Mouse (Mus musculus): ENCODE measurements at regions not wholly inside any gene's neighbourhood (a gene's known extent, or its start where the extent isn't known, plus 50 kb on each side); places are given as distances from the start of the nearest gene placed in this dataset.

DNA sequence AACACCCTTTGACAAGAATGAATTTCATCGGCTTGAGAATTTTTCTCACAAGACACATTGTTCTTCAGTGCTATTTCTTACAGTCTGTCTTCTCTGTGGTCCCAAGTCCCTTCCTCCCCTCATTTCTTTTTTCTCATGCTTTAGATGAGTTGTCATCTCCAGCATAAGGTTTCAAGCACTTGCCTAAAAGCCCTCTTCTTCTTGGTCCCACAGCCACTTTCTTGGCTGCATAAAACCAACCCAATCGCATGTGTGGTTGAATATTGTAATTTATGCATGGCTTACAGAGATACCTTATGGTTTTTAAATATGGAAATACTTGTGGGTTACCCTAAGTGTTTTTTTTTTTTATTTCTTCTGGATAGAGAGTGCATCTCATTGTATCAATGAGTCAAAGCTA lies 96.3 kb upstream of the Dpyd start:
- no peaks in the 10 kb centered on the region for H3K27me3 ChIP-seq (ENCODE audit: control insufficient read depth, insufficient read depth, low read length)
- H3K4me1 ChIP-seq (ENCODE audit: control insufficient read depth, insufficient read depth, insufficient read length): no peaks in the 10 kb centered on the region
- TF ChIP-seq POLR2A (IDR thresholded peaks at IDR 0.05; ENCODE audit: low read depth, low read length) (no peak), CTCF (IDR thresholded peaks at IDR 0.05; ENCODE audit: extremely low read depth, insufficient read depth, insufficient read length, insufficient replicate concordance) (no peak)
- H3K27ac ChIP-seq (ENCODE audit: insufficient read depth, low read length): no peak overlapping the region
- no peaks in the 10 kb centered on the region for H3K36me3 ChIP-seq (ENCODE audit: control insufficient read depth, insufficient read depth, low read length)
- DNase-seq (ENCODE audit: low read depth in 1 of 2, low spot score in 2 of 2): no peak
- H3K4me3 ChIP-seq (ENCODE audit: extremely low read depth, insufficient read depth, insufficient read length): no peak overlapping the region
- WGBS: 92% methylated on average over 2 of the region's 2 CpGs

DNA sequence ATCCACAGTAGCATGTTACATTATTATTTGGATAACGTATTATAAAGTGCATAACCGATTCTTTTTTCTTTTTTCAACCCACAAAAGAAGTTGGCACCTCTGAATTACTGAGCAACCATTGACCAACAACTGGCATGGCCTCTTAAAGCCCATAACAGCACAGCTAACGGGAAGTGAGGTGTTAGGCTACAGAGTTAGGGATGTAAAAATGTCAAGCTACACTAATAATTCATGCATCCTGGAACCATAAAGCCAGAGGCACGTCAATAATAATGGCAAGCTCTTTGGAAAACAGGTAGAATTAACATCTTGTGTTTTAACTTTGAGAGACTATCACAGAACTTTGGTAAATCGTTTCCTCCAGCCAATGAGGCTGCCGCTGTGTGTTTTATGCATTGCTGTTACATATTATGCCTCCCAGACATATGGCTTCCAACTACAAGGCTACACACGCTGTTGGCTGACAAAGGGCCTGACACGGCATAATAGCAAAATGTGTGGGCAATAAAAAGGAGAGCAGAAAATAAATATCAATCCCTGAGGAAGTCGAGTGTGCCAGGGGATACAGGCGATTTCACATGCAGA lies 89.6 kb upstream of the Dpyd start:
- 69% methylated on average over 10 of the region's 10 CpGs for WGBS

DNA sequence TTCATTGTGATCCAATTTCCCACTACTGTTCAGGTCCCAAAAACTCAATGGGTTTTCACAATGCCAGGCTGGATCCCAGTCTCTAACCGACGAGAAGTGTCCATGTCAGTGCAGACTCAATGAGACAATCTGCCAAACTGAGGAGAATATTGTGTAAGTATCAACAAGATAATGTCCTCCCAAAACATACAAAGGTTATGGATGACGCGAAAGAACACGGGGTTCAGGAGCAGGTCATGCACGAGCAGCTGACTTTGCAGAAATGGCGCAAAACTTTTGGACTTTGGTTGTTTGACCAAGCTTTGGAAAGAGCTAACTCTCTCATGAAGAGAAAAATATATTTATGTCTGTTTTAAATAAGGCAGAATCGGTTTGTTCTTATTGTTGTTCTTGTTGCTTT lies 83.9 kb upstream of the Dpyd start:
- H3K36me3 ChIP-seq (ENCODE audit: control insufficient read depth, insufficient read depth, low read length): no peaks in the 10 kb centered on the region
- no peaks in the 10 kb centered on the region for H3K27me3 ChIP-seq (ENCODE audit: control insufficient read depth, insufficient read depth, low read length)
- no peak overlapping the region for H3K27ac ChIP-seq (ENCODE audit: insufficient read depth, low read length)
- no peaks in the 10 kb centered on the region for H3K4me1 ChIP-seq (ENCODE audit: control insufficient read depth, insufficient read depth, insufficient read length)
- TF ChIP-seq CTCF (IDR thresholded peaks at IDR 0.05; ENCODE audit: extremely low read depth, insufficient read depth, insufficient read length, insufficient replicate concordance) (no peak), POLR2A (IDR thresholded peaks at IDR 0.05; ENCODE audit: low read depth, low read length) (no peak)
- WGBS: 88% methylated on average over 8 of the region's 8 CpGs
- no peak overlapping the region for H3K4me3 ChIP-seq (ENCODE audit: extremely low read depth, insufficient read depth, insufficient read length)
- no peak for DNase-seq (ENCODE audit: low read depth in 1 of 2, low spot score in 2 of 2)

More for the DNA sequence above, 89.6 kb upstream of the Dpyd start:
- H3K27ac ChIP-seq (ENCODE audit: insufficient read depth, low read length): no peak overlapping the region
- TF ChIP-seq POLR2A (IDR thresholded peaks at IDR 0.05; ENCODE audit: low read depth, low read length) (no peak), CTCF (IDR thresholded peaks at IDR 0.05; ENCODE audit: extremely low read depth, insufficient read depth, insufficient read length, insufficient replicate concordance) (no peak)
- no peak overlapping the region for H3K4me3 ChIP-seq (ENCODE audit: extremely low read depth, insufficient read depth, insufficient read length)
- H3K27me3 ChIP-seq (ENCODE audit: control insufficient read depth, insufficient read depth, low read length): no peaks in the 10 kb centered on the region
- no peaks in the 10 kb centered on the region for H3K4me1 ChIP-seq (ENCODE audit: control insufficient read depth, insufficient read depth, insufficient read length)
- DNase-seq (ENCODE audit: low read depth in 1 of 2, low spot score in 2 of 2): no peak
- no peaks in the 10 kb centered on the region for H3K36me3 ChIP-seq (ENCODE audit: control insufficient read depth, insufficient read depth, low read length)

DNA sequence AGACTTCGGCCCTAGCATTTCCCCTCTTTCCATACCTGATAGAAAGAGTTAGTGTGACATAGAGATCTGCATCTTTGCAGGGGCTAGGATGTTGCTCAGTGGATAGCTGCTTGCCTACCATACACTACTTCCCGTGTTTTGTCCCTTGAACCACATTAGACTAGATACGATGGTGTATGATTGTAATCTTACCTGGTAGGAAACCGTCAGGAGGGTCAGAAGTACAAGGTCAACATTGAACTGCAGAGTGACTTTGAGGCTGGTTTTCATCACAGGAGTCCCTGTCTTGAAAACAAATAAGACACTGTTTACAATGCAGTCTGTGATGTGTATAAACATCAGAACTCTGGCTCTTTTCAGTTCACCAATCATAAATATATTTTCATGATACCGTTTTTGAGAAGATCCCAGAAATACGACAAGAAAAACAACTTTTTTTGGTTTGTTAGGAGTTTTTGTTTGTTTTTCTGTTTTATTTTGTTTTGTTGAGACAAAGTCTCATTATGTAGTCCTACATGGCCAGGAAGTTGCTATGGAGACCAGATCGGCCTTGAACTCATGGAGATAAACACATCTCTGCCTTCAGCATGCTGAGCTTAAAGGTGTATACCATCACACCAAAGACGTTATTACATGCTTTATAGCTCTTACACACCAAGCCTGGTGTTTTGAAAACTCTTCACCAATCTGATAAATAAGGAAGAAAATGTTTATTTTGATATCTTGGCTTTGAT lies 81.2 kb upstream of the Dpyd start:
- Histone ChIP-seq H3K27me3 (ENCODE audit: control insufficient read depth, insufficient read depth, low read length) (no peaks in the 10 kb centered on the region), H3K4me1 (ENCODE audit: control insufficient read depth, insufficient read depth, insufficient read length) (no peaks in the 10 kb centered on the region), H3K4me3 (ENCODE audit: extremely low read depth, insufficient read depth, insufficient read length) (no peak overlapping the region), H3K36me3 (ENCODE audit: control insufficient read depth, insufficient read depth, low read length) (no peaks in the 10 kb centered on the region), H3K27ac (ENCODE audit: insufficient read depth, low read length) (no peak overlapping the region)
- TF ChIP-seq CTCF (IDR thresholded peaks at IDR 0.05; ENCODE audit: extremely low read depth, insufficient read depth, insufficient read length, insufficient replicate concordance): no peak
- TF ChIP-seq POLR2A (IDR thresholded peaks at IDR 0.05; ENCODE audit: low read depth, low read length): no peak
- no peak for DNase-seq (ENCODE audit: low read depth in 1 of 2, low spot score in 2 of 2)
- WGBS: 83% methylated on average over 8 of the region's 8 CpGs

DNA sequence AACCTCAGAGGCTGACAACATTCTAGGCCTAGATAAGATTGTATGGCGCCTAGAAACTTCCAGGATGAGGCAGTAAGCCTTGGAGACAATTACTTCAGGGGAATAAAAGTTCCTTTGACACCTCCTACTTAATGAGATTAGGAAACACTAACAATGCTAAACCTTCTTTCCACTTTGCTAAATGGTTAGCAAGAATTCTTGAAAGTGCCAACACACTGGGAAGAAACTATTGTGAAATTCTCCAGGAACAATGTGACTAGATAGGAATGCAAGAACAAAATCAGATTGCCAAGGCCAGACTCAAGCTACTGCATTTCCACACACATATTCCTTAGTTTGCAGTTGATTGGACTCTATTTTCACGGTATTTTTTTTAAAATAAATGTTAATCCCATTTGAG lies 76.0 kb upstream of the Dpyd start:
- no peak for DNase-seq (ENCODE audit: low read depth in 1 of 2, low spot score in 2 of 2)
- 57% methylated on average over 2 of the region's 2 CpGs for WGBS
- no peaks in the 10 kb centered on the region for H3K36me3 ChIP-seq (ENCODE audit: control insufficient read depth, insufficient read depth, low read length)

DNA sequence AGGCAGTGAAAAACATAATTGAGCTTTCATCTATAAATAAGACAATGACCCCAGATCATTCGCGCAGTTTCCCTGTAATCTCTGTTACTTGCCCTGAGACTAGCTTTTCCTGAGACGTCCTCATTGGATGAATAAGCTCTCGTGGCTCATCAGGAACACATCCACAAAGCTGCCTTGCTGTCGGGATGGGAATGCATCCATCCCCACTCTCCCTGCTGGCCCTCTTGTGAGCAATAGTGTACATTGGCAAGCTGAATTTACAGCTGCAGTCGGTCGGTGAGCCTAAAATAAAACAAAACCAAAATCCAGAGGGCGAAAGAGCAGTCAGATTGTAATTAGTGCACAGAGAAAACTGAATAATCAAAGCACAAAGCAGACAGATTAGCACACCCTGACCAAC lies 74.5 kb upstream of the Dpyd start:
- Histone ChIP-seq H3K36me3 (ENCODE audit: control insufficient read depth, insufficient read depth, low read length) (no peaks in the 10 kb centered on the region), H3K4me1 (ENCODE audit: control insufficient read depth, insufficient read depth, insufficient read length) (no peaks in the 10 kb centered on the region), H3K4me3 (ENCODE audit: extremely low read depth, insufficient read depth, insufficient read length) (no peak overlapping the region), H3K27ac (ENCODE audit: insufficient read depth, low read length) (no peak overlapping the region), H3K27me3 (ENCODE audit: control insufficient read depth, insufficient read depth, low read length) (no peaks in the 10 kb centered on the region)
- 75% methylated on average over 8 of the region's 8 CpGs for WGBS
- no peak for DNase-seq (ENCODE audit: low read depth in 1 of 2, low spot score in 2 of 2)
- no peak for TF ChIP-seq CTCF (IDR thresholded peaks at IDR 0.05; ENCODE audit: extremely low read depth, insufficient read depth, insufficient read length, insufficient replicate concordance)
- TF ChIP-seq POLR2A (IDR thresholded peaks at IDR 0.05; ENCODE audit: low read depth, low read length): no peak

More for the DNA sequence above, 76.0 kb upstream of the Dpyd start:
- Histone ChIP-seq H3K4me1 (ENCODE audit: control insufficient read depth, insufficient read depth, insufficient read length) (no peaks in the 10 kb centered on the region), H3K27me3 (ENCODE audit: control insufficient read depth, insufficient read depth, low read length) (no peaks in the 10 kb centered on the region), H3K4me3 (ENCODE audit: extremely low read depth, insufficient read depth, insufficient read length) (no peak overlapping the region), H3K27ac (ENCODE audit: insufficient read depth, low read length) (no peak overlapping the region)
- TF ChIP-seq CTCF (IDR thresholded peaks at IDR 0.05; ENCODE audit: extremely low read depth, insufficient read depth, insufficient read length, insufficient replicate concordance): no peak
- no peak for TF ChIP-seq POLR2A (IDR thresholded peaks at IDR 0.05; ENCODE audit: low read depth, low read length)

DNA sequence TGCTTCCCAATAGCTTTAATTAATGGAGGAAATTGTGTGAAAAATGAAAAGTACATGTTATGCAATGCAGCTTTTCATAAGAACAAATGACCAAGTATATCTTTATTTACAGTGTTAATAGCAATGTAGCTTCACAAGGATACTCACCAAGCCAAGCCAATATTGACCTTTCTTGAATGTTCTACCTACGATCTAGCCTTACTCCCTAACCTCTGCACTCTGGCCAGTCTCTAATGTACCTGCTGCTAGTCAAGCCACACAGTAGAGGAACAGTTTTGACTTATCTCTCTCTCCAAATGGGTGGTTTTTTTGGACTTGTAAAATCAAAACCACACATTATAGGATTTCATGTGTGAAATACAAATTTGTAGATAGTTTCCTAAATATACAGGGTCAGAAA lies 70.8 kb upstream of the Dpyd start:
- TF ChIP-seq CTCF (IDR thresholded peaks at IDR 0.05; ENCODE audit: extremely low read depth, insufficient read depth, insufficient read length, insufficient replicate concordance): no peak
- TF ChIP-seq POLR2A (IDR thresholded peaks at IDR 0.05; ENCODE audit: low read depth, low read length): no peak
- Histone ChIP-seq H3K27me3 (ENCODE audit: control insufficient read depth, insufficient read depth, low read length) (no peaks in the 10 kb centered on the region), H3K36me3 (ENCODE audit: control insufficient read depth, insufficient read depth, low read length) (no peaks in the 10 kb centered on the region), H3K27ac (ENCODE audit: insufficient read depth, low read length) (no peak overlapping the region), H3K4me1 (ENCODE audit: control insufficient read depth, insufficient read depth, insufficient read length) (no peaks in the 10 kb centered on the region), H3K4me3 (ENCODE audit: extremely low read depth, insufficient read depth, insufficient read length) (no peak overlapping the region)
- WGBS: 93% methylated on average over 1 of the region's 1 CpGs
- no peak for DNase-seq (ENCODE audit: low read depth in 1 of 2, low spot score in 2 of 2)
